Mouse (Mus musculus) hindbrain, embryonic 13.5 days (tissue): ENCODE data around the gene Nhsl1. TPM values are rescaled to one million over a fixed set of nuclear protein-coding genes. Genes with fewer than 3 reads are reported as not detected.

Experiments used
- ATAC-seq: fragments of 200-750 bp; cut with Nextera tagmentation; 2 replicates; pipeline ENCODE4 v1.8.0; 2017; ENCODE audit warnings: moderate TSS enrichment; ENCODE audit not compliant: low FRiP score
- H3K27ac ChIP-seq: fragments of 300-500 bp; sonication (generic); 2 replicates; pipeline ENCODE4 v1.5.1; 2015; ENCODE audit warnings: inconsistent platforms, mild to moderate bottlenecking, moderate library complexity
- H3K27me3 ChIP-seq: fragments of 300-500 bp; sonication (generic); 2 replicates; pipeline ENCODE4 v1.6.1; 2015; ENCODE audit warnings: mild to moderate bottlenecking, inconsistent platforms
- H3K36me3 ChIP-seq: fragments of 300-500 bp; sonication (generic); 2 replicates; pipeline ENCODE4 v1.6.1; 2015; ENCODE audit warnings: mild to moderate bottlenecking, inconsistent platforms
- H3K4me1 ChIP-seq: fragments of 300-500 bp; sonication (generic); replicated peaks from 2 replicates; pipeline ENCODE4 v1.6.1; 2015; ENCODE audit warnings: inconsistent platforms
- H3K4me2 ChIP-seq: fragments of 300-500 bp; sonication (generic); 2 replicates; pipeline ENCODE4 v1.6.1; 2015; ENCODE audit warnings: inconsistent platforms, mild to moderate bottlenecking, moderate library complexity
- H3K4me3 ChIP-seq: fragments of 300-500 bp; sonication (generic); 2 replicates; pipeline ENCODE4 v1.5.1; 2015; ENCODE audit warnings: mild to moderate bottlenecking, inconsistent platforms
- H3K9ac ChIP-seq: fragments of 300-500 bp; sonication (generic); 2 replicates; pipeline ENCODE4 v1.6.1; 2015; ENCODE audit warnings: mild to moderate bottlenecking, inconsistent platforms
- H3K9me3 ChIP-seq: fragments of 300-500 bp; sonication (generic); 2 replicates; pipeline ENCODE4 v1.6.1; 2016; ENCODE audit warnings: inconsistent platforms
- WGBS: fragments of 180-500 bp; shearing (Covaris S2); methylation state at CpG from one replicate; pipeline ENCODE4 v1.1.7; 2015; 5-methylcytosine and 5-hydroxymethylcytosine counted together
- polyA plus RNA-seq: library from polyadenylated mRNA; unstranded; fragments of >200 nt; fragmentation: Nextera tagmentation; extraction: Ambion mirVana; gene quantifications from 2 replicates; pipeline ENCODE4 v1.2.1, GENCODE M21; 2015

Gene Nhsl1
- polyA plus RNA-seq, 1 experiment from 2014 or later: 20.7 TPM

DNA sequence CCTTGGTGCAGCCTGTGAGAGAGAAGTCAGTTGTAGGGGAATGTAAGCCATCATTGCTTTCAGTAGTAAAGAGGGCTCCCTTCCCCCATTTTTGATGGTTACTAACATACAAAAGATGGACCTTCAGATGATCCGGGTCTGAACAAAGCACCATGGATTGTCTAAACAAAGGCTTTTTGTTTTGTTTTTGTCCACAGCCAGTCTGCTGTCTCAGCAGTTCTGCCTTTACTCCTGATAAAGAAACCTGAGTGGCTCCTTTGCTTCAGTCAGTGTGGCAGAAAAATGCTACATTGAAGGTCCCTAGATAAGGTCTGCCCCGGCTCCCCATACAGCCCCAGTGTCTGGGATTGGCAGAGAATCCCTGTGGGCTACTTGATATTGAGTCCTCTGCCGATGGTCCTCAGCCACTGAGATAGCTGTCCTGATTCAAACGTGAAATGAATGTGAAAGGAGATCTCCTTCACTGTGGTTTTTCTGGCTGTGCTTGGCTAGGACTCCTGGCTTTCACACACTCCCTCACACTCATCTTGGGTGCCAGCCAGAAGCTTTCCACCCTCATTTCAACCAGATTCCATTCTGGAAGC lies 163.9 kb downstream of the Nhsl1 start:
- ATAC-seq: peak; percentile 77
- no peak overlapping the region for H3K4me3 ChIP-seq
- H3K9ac ChIP-seq: peak overlapping the region; percentile 46; the same call in 1 of the 2 replicates
- peak overlapping the region; percentile 34 for H3K4me2 ChIP-seq
- 8% methylated on average over 4 of the region's 4 CpGs for WGBS
- peaks cover 25% of the 10 kb centered on the region for H3K4me1 ChIP-seq
- H3K27ac ChIP-seq: peak overlapping the region; percentile 89
- H3K9me3 ChIP-seq: no peaks in the 10 kb centered on the region
- no peaks in the 10 kb centered on the region for H3K27me3 ChIP-seq
- H3K36me3 ChIP-seq: peaks cover 5% of the 10 kb centered on the region

DNA sequence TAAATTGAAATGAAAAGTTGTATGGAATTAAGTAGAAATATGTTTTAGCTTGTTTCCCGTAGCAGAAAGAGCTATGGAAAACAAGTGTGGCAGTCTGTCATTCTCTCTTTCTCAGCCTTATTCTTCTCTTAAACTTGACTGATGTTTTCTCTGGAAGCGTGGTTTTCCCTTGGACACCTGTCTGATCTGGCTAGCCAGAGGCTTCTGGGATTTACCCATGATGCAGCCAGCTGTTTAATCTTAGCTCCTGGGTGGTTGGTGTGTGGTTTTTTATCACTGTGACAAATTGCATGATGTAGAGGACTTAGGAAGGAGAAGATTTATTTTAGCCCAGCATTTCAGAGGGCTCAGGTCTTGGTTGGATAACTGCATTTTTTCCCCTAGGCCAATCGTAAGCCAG lies 164.9 kb downstream of the Nhsl1 start:
- Histone ChIP-seq H3K27me3 (no peaks in the 10 kb centered on the region), H3K27ac (no peak overlapping the region), H3K4me1 (peaks cover 25% of the 10 kb centered on the region), H3K4me3 (no peak overlapping the region), H3K9ac (no peak overlapping the region), H3K4me2 (no peak overlapping the region), H3K9me3 (no peaks in the 10 kb centered on the region), H3K36me3 (peaks cover 5% of the 10 kb centered on the region)
- 77% methylated on average over 3 of the region's 3 CpGs for WGBS
- ATAC-seq: no peak

DNA sequence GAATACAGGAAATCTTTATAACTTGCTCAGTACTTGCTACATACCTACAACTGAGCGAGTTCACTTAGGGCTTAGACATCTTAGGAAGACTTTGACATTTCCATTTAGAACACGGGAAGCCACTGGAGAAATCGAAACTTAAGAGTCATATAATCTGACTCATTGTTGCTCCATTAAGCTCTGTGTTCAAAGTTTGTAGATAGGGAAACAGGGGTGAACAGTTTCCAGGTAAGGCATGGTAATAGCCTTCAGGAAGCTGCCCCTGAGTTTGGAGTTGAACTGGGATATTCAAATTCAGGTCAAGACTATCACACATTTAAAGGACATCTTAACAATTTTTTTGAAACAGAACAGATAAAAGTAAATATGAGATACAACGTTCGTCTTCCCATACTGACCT lies 165.9 kb downstream of the Nhsl1 start:
- H3K4me1 ChIP-seq: peaks cover 25% of the 10 kb centered on the region
- no peak overlapping the region for H3K9ac ChIP-seq
- ATAC-seq: no peak
- H3K4me3 ChIP-seq: no peak overlapping the region
- H3K9me3 ChIP-seq: no peaks in the 10 kb centered on the region
- WGBS: 96% methylated on average over 5 of the region's 5 CpGs
- H3K27me3 ChIP-seq: no peaks in the 10 kb centered on the region
- no peak overlapping the region for H3K27ac ChIP-seq
- H3K36me3 ChIP-seq: no peaks in the 10 kb centered on the region
- no peak overlapping the region for H3K4me2 ChIP-seq

DNA sequence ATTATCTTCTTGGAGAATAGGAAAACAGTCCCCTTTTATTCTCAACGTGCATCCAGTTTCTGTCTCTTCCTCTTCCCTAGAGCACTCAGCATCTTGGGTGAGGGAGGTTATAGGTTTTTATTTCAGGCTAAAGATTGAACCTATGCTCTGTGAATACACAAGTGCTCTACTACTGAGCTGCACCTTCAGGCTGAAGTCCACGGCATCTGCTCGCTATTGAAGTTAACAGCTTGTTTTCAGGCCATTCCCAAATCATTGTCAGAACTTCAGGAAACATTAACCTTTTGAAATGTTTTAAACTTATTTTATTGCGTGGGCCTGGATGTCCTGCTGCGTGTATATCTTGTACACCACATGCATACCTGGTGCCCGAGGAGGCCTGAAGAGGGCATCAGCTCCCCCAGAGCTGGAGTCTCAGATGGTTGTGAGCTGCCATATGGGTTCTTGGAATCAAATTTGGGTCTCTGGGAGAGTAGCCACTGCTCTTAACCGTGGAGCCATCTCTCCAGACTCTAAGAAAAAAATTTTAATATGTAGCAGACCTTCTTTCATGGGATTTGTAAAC lies 169.5 kb downstream of the Nhsl1 start:
- H3K27me3 ChIP-seq: no peaks in the 10 kb centered on the region
- H3K4me3 ChIP-seq: no peak overlapping the region
- no peak overlapping the region for H3K9ac ChIP-seq
- H3K27ac ChIP-seq: no peak overlapping the region
- no peak overlapping the region for H3K4me2 ChIP-seq
- H3K36me3 ChIP-seq: no peaks in the 10 kb centered on the region
- WGBS: 86% methylated on average over 7 of the region's 7 CpGs
- H3K4me1 ChIP-seq: peaks cover 21% of the 10 kb centered on the region
- no peaks in the 10 kb centered on the region for H3K9me3 ChIP-seq
- no peak for ATAC-seq

DNA sequence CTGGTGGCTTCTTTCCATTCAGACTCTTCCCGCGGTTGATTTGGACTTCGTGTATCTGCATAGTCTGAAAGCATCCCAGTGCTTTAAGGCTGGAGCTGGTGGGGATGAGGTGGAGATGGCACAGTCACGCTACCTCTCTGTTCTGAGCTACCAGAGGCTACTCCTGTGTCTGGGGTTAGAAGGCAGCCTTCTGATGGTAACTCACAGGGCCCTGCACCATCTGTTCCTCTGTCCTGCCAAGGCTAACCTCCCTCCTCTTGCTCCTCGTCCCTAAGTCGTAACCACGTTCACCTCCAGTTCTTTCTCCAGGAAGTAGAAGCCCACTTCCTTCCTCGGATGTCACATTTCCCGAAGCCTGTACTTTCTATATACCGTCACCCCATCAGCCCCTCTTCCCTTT lies 171.2 kb downstream of the Nhsl1 start:
- Histone ChIP-seq H3K9ac (no peak overlapping the region), H3K9me3 (no peaks in the 10 kb centered on the region), H3K4me3 (no peak overlapping the region), H3K27me3 (no peaks in the 10 kb centered on the region), H3K27ac (no peak overlapping the region), H3K4me1 (peaks cover 19% of the 10 kb centered on the region), H3K36me3 (no peaks in the 10 kb centered on the region), H3K4me2 (no peak overlapping the region)
- 91% methylated on average over 10 of the region's 10 CpGs for WGBS
- ATAC-seq: no peak

DNA sequence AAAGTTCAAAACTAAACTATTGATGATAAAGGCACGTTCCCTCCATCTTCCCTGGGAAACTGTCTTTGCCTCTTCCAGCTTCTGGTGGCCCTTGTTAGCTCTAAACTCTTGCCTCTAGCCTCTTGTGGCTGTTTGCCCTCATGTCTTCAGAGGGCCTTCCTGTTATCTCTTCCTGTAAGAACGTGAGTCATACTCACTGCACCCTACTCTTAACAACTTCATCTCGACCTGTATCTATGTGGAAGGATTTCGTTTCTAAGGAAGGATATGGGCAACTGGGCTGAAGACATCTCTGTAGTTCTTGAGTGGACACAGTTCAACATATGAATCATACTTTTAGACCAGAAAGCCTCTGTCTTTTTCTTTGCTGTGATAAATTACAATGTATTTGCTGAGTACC lies 173.2 kb downstream of the Nhsl1 start:
- H3K9ac ChIP-seq: no peak overlapping the region
- H3K27ac ChIP-seq: no peak overlapping the region
- no peaks in the 10 kb centered on the region for H3K9me3 ChIP-seq
- no peaks in the 10 kb centered on the region for H3K36me3 ChIP-seq
- no peaks in the 10 kb centered on the region for H3K27me3 ChIP-seq
- H3K4me1 ChIP-seq: peaks cover 23% of the 10 kb centered on the region
- ATAC-seq: no peak
- H3K4me2 ChIP-seq: no peak overlapping the region
- no peak overlapping the region for H3K4me3 ChIP-seq
- WGBS: 90% methylated on average over 4 of the region's 4 CpGs

DNA sequence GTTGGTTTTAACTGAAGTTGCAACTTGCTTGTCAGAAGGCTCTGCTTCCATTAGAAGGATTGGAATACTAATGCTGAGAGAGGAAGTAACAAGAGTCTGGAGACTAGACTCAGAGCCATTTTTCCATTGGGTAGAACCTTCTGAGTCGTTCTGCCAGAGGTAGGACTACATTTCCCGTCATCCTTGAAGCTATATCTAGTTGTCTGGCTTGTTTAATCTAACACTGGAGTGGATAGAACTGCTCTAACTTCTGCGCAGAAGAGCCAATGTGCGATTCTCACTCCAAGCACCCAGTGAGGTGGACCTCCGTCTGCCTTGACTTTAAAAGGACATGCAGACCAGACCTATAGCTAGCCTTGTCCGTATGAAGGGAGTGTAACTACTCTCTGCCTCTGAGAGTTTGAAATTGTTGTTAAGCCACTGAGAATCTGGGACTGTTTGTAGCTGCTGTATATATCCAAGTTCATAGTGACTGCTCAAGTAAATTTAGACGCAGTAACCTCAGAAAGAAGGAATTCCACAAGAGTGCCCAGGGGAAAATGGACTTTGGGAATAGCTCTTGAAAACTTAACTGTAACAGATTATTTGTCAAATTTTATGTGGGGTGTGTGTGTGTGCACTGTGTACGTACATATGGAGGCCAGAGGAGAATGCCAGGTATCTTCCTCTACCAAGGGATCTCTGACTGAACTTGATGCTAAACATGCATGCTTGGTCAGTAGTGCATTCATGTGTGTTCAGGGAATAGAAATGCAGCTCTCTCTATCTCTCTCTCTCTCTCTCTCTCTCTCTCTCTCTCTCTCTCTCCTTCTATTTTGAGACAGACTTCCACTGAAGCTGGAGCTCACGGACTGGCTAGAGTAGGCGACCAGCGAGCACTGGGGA lies 174.5 kb downstream of the Nhsl1 start:
- Histone ChIP-seq H3K27ac (no peak overlapping the region), H3K9ac (no peak overlapping the region), H3K4me3 (no peak overlapping the region), H3K4me1 (peaks cover 28% of the 10 kb centered on the region), H3K9me3 (no peaks in the 10 kb centered on the region), H3K4me2 (no peak overlapping the region), H3K36me3 (0 out of 2 replicates have a peak, but pooled peaks cover 3% of the 10 kb centered on the region), H3K27me3 (no peaks in the 10 kb centered on the region)
- WGBS: 93% methylated on average over 11 of the region's 11 CpGs
- ATAC-seq: no peak

DNA sequence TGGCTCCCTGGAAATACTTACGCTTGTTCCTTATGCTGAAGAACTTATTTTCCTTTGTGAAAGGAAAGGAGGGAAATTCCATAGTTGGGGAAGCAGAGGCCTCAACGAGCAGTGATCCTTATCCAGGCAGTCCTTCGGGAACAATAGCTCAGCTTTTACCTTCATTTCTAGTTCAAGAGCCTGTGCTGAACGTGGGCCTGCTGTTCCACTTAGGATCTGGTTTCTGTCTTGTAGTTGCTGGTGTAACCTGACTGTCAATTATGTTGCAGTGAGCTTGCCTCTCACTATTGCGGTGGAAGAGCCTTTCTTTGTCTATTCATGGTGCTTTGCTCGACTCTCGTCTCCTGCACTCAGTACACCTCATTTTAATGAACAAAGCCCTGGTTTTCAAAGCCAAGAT lies 175.5 kb downstream of the Nhsl1 start:
- no peaks in the 10 kb centered on the region for H3K9me3 ChIP-seq
- peaks cover 13% of the 10 kb centered on the region for H3K36me3 ChIP-seq
- no peak for ATAC-seq
- no peak overlapping the region for H3K4me3 ChIP-seq
- no peak overlapping the region for H3K9ac ChIP-seq
- 49% methylated on average over 7 of the region's 7 CpGs for WGBS
- peak overlapping the region; percentile 8; the same call in 1 of the 2 replicates for H3K27ac ChIP-seq
- H3K4me1 ChIP-seq: peaks cover 28% of the 10 kb centered on the region
- no peaks in the 10 kb centered on the region for H3K27me3 ChIP-seq
- no peak overlapping the region for H3K4me2 ChIP-seq

DNA sequence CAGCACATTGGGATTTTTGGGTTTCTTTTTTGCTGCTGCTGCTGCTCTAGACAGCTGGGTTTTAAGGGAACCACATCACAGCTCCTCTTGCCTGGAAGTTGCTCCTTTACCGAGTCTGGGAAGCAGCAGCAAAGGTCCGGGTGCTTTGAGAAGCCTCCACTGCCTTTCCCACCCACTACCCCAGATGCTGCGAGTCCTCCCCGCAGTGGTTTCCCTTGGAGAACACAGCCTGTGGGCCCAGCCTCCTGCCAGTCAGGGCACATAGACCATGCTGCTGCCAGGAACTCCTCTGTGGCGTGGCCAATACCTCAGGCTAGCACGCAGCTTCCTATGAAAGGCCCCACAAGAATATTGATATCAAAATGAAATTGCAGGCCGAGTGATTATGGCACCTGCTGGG lies 178.3 kb downstream of the Nhsl1 start:
- Histone ChIP-seq H3K4me1 (peaks cover 14% of the 10 kb centered on the region), H3K27ac (0 out of 2 replicates have a peak overlapping the region, but pooled peaks have one; percentile 25), H3K4me2 (no peak overlapping the region), H3K4me3 (no peak overlapping the region), H3K36me3 (peaks cover 36% of the 10 kb centered on the region), H3K9ac (no peak overlapping the region), H3K27me3 (no peaks in the 10 kb centered on the region), H3K9me3 (no peaks in the 10 kb centered on the region)
- 58% methylated on average over 7 of the region's 7 CpGs for WGBS
- ATAC-seq: peak; percentile 47; the same call in 1 of the 2 replicates

DNA sequence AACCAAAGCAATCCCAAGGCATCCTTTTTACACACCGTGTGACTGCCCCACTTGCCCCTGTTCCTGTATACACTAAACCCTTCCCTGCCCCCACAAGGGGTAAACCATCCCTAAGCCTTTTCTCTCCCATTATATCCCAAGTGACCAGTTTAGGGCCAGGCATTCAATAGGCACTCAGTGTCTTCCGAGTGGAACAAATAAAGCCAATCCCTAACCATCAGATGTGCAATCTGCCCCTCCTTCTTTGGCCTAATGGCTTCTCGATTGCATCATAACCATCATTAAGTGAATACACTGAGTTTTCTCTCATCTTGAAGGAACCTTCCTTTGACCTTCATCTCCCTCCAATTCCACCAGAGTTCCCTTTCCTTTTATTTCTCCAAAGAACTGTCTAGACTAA lies 183.2 kb downstream of the Nhsl1 start:
- no peaks in the 10 kb centered on the region for H3K9me3 ChIP-seq
- WGBS: 60% methylated on average over 3 of the region's 3 CpGs
- no peaks in the 10 kb centered on the region for H3K27me3 ChIP-seq
- H3K27ac ChIP-seq: no peak overlapping the region
- no peak overlapping the region for H3K4me3 ChIP-seq
- H3K4me2 ChIP-seq: no peak overlapping the region
- peaks cover 23% of the 10 kb centered on the region for H3K4me1 ChIP-seq
- no peak for ATAC-seq
- H3K9ac ChIP-seq: no peak overlapping the region
- peaks cover 45% of the 10 kb centered on the region for H3K36me3 ChIP-seq

DNA sequence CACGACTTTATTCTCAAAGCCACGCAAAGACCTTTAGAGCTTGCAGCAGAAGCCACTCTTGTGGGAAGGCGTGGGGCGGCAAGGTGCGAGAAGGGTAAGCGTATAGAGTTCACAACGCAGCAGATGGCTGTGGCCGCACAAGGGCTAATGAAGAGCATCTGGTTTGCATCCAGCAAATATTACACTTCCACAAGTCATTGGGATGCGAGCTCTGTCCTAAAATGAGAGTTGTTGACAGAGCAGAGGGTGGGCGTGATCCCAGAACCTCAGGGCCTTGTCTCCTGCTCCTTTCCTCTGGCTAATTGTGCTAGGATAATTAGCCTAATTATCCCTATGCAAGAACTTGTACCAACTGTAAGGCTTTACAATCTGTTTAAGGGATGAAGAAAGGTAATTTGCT lies 186.9 kb downstream of the Nhsl1 start:
- peak overlapping the region; percentile 52 for H3K27ac ChIP-seq

DNA sequence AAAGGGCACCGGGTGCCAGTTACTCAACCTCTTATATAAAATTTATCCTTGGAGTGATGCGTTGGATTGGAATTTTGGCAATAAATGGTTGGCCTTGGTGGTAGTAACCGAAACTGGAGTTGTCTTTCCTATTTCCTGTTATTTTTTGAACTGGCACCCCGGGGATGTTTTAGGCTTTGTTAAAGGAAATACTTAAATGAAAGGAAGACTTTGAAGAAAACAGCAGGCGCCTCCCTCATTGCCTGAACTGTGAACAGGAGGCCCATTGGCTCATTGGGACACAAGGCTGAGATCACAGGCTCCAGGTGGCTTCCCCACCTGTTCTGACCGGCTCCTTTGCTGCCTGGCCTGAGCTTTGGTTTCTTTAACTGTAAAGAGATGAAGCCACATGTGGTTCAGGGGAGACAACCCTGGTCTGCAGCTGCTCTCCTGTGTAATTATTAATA lies 187.7 kb downstream of the Nhsl1 start:
- Histone ChIP-seq H3K9me3 (no peaks in the 10 kb centered on the region), H3K4me1 (peaks cover 33% of the 10 kb centered on the region), H3K4me3 (no peak overlapping the region), H3K27me3 (no peaks in the 10 kb centered on the region), H3K9ac (no peak overlapping the region), H3K4me2 (no peak overlapping the region), H3K27ac (0 out of 2 replicates have a peak overlapping the region, but pooled peaks have one; percentile 12), H3K36me3 (peaks cover 15% of the 10 kb centered on the region)
- ATAC-seq: no peak
- WGBS: 66% methylated on average over 6 of the region's 6 CpGs

More for the DNA sequence above, 186.9 kb downstream of the Nhsl1 start:
- H3K4me1 ChIP-seq: peaks cover 33% of the 10 kb centered on the region
- H3K36me3 ChIP-seq: peaks cover 20% of the 10 kb centered on the region
- 58% methylated on average over 10 of the region's 10 CpGs for WGBS
- no peaks in the 10 kb centered on the region for H3K9me3 ChIP-seq
- H3K4me2 ChIP-seq: no peak overlapping the region
- no peak overlapping the region for H3K9ac ChIP-seq
- ATAC-seq: no peak
- no peaks in the 10 kb centered on the region for H3K27me3 ChIP-seq
- no peak overlapping the region for H3K4me3 ChIP-seq
